Mouse (Mus musculus) neural tube, embryonic 12.5 days (tissue): ENCODE results near the gene Adora1. TPM values are rescaled to one million over a fixed set of nuclear protein-coding genes. Genes with fewer than 3 reads are reported as not detected.

Experiments used
- ATAC-seq: fragments of 200-750 bp; cut with Nextera tagmentation; 2 replicates; pipeline ENCODE4 v1.8.0; 2017; ENCODE audit warnings: low read depth, mild to moderate bottlenecking, moderate TSS enrichment, moderate library complexity; ENCODE audit not compliant: low FRiP score
- H3K27ac ChIP-seq: fragments of 300-500 bp; sonication (generic); 2 replicates; pipeline ENCODE4 v1.5.1; 2016
- H3K27me3 ChIP-seq: fragments of 300-500 bp; sonication (generic); replicated peaks from 2 replicates; pipeline ENCODE4 v1.6.1; 2016; ENCODE audit warnings: mild to moderate bottlenecking
- H3K36me3 ChIP-seq: fragments of 300-500 bp; sonication (generic); 2 replicates; pipeline ENCODE4 v1.6.1; 2016; ENCODE audit warnings: mild to moderate bottlenecking
- H3K4me1 ChIP-seq: fragments of 300-500 bp; sonication (generic); 2 replicates; pipeline ENCODE4 v1.6.1; 2016
- H3K4me2 ChIP-seq: fragments of 300-500 bp; sonication (generic); replicated peaks from 2 replicates; pipeline ENCODE4 v1.6.1; 2016; ENCODE audit warnings: mild to moderate bottlenecking
- H3K4me3 ChIP-seq: fragments of 300-500 bp; sonication (generic); 2 replicates; pipeline ENCODE4 v1.5.1; 2016
- H3K9ac ChIP-seq: fragments of 300-500 bp; sonication (generic); 2 replicates; pipeline ENCODE4 v1.6.1; 2016; ENCODE audit warnings: mild to moderate bottlenecking
- H3K9me3 ChIP-seq: fragments of 300-500 bp; sonication (generic); 2 replicates; pipeline ENCODE4 v1.6.1; 2016; ENCODE audit warnings: mild to moderate bottlenecking
- WGBS: fragments of 180-500 bp; shearing (Covaris S2); methylation state at CpG from one replicate; pipeline ENCODE4 v1.1.7; 2016; 5-methylcytosine and 5-hydroxymethylcytosine counted together
- polyA plus RNA-seq: library from polyadenylated mRNA; unstranded; fragments of >200 nt; fragmentation: Nextera tagmentation; extraction: Ambion mirVana; gene quantifications from 2 replicates; pipeline ENCODE4 v1.2.1, GENCODE M21; 2016

Gene Adora1
- polyA plus RNA-seq, 1 experiment from 2014 or later, result 5.5 TPM

DNA sequence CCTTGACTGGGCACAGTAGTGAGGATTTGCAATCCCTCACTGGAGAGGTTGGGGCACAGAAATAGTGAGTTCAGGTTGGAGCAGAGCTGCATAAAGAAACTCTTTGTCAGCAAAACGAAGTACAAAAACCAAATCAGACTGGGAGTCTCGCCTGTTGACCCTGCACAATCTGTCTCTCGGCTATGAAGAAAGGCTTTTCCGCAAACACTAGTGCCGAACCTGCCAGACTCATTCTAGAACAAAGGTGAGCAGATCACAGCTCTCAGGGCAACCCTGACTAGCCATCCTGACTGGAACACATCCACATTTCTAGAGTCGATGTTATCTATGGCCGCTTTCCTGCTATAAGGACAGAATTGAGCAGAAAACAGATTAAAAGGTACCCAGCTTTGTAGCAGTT is 62.1 kb downstream of the Adora1 start:
- ATAC-seq, result no peak
- Histone ChIP-seq H3K27me3 (no peaks in the 10 kb centered on the region), H3K4me3 (no peak overlapping the region), H3K9ac (no peak overlapping the region), H3K4me2 (no peak overlapping the region), H3K36me3 (no peaks in the 10 kb centered on the region), H3K4me1 (no peaks in the 10 kb centered on the region), H3K9me3 (no peaks in the 10 kb centered on the region), H3K27ac (no peak overlapping the region)
- WGBS, result 74% methylated on average over 7 of the region's 7 CpGs

DNA sequence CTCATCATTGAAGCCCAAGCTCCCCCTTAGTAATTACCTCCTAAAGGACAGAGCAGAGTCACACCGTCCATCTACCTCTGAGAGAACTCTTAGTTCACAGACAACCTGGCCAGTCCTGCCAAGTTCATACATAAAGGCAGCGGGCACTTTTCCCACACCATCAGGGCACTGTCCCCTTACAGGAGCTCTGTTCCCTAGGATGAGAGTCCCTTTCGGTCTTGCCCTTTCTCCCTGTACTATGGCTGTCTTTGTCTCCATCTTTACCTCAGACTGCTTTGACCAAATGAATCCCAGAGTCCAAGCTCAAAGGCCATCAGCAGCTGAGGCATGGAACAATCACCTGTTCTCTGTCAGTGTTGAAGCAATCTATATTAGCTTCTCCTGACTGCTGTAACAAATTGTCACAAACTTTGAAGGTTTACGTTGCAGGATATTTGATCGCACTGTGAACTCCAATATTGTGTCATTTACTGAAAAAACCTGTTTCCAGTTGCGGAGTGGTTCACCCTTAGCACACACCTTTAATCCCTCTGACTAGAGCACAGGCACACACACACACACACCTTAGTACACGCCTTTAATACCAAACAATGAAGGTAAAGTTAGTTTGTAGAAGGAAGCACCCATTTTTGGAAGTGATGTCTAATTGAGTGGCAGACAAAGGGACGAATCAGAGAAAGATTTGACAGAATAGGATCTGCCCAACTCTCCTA is 66.1 kb downstream of the Adora1 start:
- Histone ChIP-seq H3K9me3 (no peaks in the 10 kb centered on the region), H3K9ac (no peak overlapping the region), H3K4me2 (no peak overlapping the region), H3K4me1 (no peaks in the 10 kb centered on the region), H3K4me3 (no peak overlapping the region), H3K36me3 (no peaks in the 10 kb centered on the region), H3K27me3 (no peaks in the 10 kb centered on the region), H3K27ac (no peak overlapping the region)
- ATAC-seq, result no peak
- WGBS, result 91% methylated on average over 8 of the region's 8 CpGs

DNA sequence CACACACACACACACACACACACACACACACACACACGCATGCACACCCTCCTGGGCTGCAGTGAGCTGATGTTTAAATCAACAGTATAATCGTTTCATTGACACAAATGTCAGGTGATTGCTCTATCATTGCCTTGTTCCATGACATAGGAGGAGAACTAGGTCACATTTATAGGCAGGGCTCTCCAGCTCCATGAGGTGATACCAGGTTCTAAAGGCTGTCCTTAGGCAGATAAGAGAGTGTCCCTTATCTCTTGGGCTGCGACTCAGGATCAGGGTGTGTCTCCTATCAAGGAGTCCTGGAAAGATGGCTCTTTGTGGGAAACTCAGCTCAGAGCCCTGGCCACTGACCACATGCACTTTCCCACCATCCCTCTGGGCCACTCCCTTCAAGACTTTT is 66.7 kb downstream of the Adora1 start:
- no peak overlapping the region for H3K27ac ChIP-seq
- H3K4me2 ChIP-seq, result no peak overlapping the region
- ATAC-seq, result no peak
- no peak overlapping the region for H3K4me3 ChIP-seq
- H3K36me3 ChIP-seq, result no peaks in the 10 kb centered on the region
- no peaks in the 10 kb centered on the region for H3K27me3 ChIP-seq
- no peak overlapping the region for H3K9ac ChIP-seq
- 87% methylated on average over 3 of the region's 3 CpGs for WGBS
- H3K9me3 ChIP-seq, result no peaks in the 10 kb centered on the region
- no peaks in the 10 kb centered on the region for H3K4me1 ChIP-seq

DNA sequence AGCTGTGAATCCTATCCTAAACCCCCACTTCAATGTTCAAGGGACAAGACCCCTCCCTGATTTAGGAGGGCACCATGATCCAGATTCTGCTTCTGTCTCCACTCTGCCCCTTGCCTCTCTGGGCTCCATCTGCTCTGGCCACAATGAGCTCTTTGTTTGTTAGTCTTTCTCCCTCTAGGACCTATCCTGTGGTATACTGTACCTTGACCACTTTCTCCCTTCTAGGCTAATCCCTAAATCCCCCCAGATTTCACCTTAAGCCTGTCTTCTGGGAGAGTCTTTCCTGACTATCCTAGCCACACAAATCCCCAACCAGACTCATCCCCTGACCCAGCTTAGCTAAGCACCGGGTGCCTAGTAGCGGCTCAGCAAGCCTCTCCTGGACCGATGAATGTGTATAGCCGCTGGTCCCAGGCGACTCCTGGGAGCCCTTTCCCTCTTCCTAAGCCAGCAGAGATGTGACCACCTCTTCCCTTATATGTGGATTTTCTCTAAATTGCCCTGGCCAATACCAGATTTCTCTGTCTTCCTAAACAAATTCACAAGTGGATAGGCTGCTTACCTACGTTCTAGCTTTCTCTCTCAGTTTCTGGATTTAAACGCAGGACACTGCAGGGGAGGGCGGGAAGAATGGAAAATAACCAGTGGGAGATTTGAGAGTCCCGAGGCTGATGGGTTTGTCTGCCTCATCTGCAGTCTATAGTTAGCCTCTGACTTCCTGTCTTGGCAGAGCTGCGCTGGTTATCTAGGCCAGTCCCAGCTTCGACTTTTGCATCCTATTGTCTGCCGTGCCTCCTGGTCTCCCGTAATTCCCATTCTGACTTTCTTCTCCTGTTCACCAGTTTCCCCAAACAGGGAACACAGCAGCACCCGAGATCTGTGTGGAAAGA is 67.6 kb downstream of the Adora1 start:
- ATAC-seq, result no peak
- no peaks in the 10 kb centered on the region for H3K36me3 ChIP-seq

DNA sequence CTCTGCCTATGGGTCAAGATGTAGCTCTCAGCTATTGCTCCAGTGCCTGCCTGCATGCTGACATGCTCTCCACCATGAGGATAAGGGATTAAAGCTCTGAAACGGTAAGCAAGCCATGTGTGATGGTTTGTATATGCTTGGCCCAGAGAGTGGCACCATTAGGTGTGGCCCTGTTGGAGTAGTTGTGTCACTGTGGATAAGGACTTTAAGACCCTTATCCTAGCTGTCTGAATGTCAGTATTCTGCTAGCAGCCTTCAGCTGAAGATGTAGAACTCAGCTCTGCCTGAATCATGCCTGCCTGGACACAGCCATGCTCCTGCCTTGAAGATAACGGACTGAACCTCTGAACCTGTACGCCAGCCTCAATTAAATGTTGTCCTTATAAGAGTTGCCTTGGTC is 68.7 kb downstream of the Adora1 start:
- no peaks in the 10 kb centered on the region for H3K4me1 ChIP-seq
- H3K27ac ChIP-seq, result no peak overlapping the region
- H3K27me3 ChIP-seq, result no peaks in the 10 kb centered on the region
- H3K9ac ChIP-seq, result no peak overlapping the region
- no peaks in the 10 kb centered on the region for H3K36me3 ChIP-seq
- no peak overlapping the region for H3K4me3 ChIP-seq
- WGBS, result 94% methylated on average over 3 of the region's 3 CpGs
- H3K4me2 ChIP-seq, result no peak overlapping the region
- no peaks in the 10 kb centered on the region for H3K9me3 ChIP-seq
- no peak for ATAC-seq

More for the DNA sequence above, 67.6 kb downstream of the Adora1 start:
- Histone ChIP-seq H3K27ac (no peak overlapping the region), H3K9ac (no peak overlapping the region), H3K4me1 (no peaks in the 10 kb centered on the region), H3K27me3 (no peaks in the 10 kb centered on the region), H3K9me3 (no peaks in the 10 kb centered on the region), H3K4me3 (no peak overlapping the region), H3K4me2 (no peak overlapping the region)
- 71% methylated on average over 14 of the region's 14 CpGs for WGBS

DNA sequence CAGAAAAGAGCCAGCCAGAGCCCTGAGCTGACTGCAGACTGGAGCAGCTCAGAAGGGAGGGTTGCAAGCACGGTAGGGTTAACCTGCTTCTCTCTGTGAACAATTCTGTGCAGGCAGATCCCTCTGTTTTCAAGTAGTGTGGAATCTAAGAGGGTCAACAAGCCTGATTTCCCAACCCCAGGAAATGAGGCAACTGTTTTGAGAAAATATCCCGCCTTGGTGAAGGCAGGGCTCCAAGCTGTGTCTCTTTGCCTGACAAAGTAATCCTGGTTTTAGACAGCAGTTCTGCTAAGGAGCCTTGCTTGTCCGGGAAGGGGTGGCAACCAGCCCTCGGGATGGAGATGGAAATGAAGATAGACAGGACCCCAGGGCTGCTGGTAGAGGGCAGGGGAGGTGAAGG is 70.8 kb downstream of the Adora1 start:
- 73% methylated on average over 4 of the region's 4 CpGs for WGBS
- H3K36me3 ChIP-seq, result no peaks in the 10 kb centered on the region
- no peak overlapping the region for H3K4me2 ChIP-seq
- no peaks in the 10 kb centered on the region for H3K27me3 ChIP-seq
- H3K27ac ChIP-seq, result no peak overlapping the region
- no peak for ATAC-seq
- no peak overlapping the region for H3K4me3 ChIP-seq
- no peaks in the 10 kb centered on the region for H3K4me1 ChIP-seq
- no peaks in the 10 kb centered on the region for H3K9me3 ChIP-seq
- H3K9ac ChIP-seq, result no peak overlapping the region

DNA sequence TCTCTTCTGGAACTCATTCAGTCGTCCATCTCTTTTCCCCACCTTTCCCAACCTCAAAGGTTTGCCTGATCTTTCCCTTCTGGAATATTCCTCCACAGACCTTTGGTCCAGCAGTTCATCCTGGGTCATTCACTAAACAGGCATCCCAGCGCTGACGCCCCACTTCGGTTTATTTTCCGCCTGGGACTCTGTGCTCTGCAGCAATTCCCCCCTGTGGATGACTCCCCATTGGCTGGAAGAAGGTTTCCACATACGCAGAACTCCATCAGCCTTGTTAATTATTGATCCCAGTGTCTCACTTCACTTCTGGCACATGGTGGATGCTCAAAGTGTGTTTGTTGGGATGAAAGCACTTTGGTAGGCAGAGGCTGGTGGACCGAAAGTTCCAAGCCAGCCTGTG is 71.8 kb downstream of the Adora1 start:
- Histone ChIP-seq H3K4me1 (no peaks in the 10 kb centered on the region), H3K9me3 (no peaks in the 10 kb centered on the region), H3K4me3 (no peak overlapping the region), H3K4me2 (no peak overlapping the region), H3K9ac (no peak overlapping the region), H3K36me3 (no peaks in the 10 kb centered on the region), H3K27ac (no peak overlapping the region), H3K27me3 (no peaks in the 10 kb centered on the region)
- 88% methylated on average over 7 of the region's 7 CpGs for WGBS
- ATAC-seq, result no peak

DNA sequence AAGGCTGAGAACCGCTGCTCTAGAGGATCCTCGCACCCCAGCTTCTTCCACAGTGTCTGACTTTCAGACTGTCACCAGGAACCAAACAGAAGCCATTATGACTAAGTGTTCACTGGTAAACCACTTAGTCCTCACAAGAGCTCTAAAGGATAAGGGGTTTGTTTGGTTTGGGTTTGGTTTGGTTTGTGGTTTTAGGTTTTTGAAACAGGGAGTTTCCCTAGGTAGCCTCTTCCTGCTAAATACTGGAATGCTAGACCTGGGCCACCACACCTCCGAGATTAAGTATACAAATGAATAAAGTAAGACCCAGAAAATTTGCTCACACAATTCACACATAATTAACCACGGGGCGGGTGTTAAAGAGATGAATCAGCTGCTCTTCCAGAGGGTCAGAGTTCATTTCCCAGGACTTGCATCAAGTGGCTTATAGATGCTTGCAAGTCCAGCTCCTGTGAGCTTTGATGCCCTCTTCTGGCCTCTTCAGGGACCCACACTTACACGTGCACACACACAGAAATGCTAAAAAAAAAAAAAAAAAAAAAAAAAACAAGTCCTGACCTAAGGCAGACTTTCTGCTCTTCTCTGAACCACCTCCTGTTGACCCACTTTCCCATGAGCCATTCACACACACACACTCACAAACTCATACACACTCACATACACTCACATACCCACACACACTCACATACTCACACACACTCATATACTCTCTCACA is 72.6 kb downstream of the Adora1 start:
- Histone ChIP-seq H3K4me2 (no peak overlapping the region), H3K36me3 (no peaks in the 10 kb centered on the region), H3K4me3 (no peak overlapping the region), H3K4me1 (no peaks in the 10 kb centered on the region), H3K27ac (no peak overlapping the region), H3K27me3 (no peaks in the 10 kb centered on the region), H3K9ac (no peak overlapping the region), H3K9me3 (no peaks in the 10 kb centered on the region)
- 86% methylated on average over 6 of the region's 6 CpGs for WGBS
- ATAC-seq, result no peak

DNA sequence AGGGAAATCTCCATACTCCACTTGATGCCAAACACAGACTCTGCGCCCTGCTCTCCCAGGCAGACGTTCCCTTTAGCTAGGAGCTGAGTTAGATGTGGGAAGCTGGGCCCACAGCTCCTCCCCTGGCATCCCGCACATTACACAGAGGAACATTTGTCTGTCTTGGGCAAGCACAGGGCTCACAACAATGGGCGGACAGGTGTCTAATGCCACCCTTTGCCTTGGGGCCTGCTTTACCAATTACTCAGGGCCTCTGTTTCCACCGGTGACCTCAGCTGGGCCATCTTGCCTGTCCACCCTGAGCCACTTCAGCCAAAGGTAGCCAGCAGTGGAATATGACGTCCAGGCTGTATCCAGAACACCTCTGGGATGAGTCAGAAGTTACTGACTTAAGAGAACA is 73.8 kb downstream of the Adora1 start:
- H3K36me3 ChIP-seq, result no peaks in the 10 kb centered on the region
- 82% methylated on average over 6 of the region's 6 CpGs for WGBS
- no peaks in the 10 kb centered on the region for H3K27me3 ChIP-seq
- no peak for ATAC-seq
- H3K4me1 ChIP-seq, result no peaks in the 10 kb centered on the region
- no peak overlapping the region for H3K9ac ChIP-seq
- no peak overlapping the region for H3K4me2 ChIP-seq
- H3K9me3 ChIP-seq, result no peaks in the 10 kb centered on the region
- H3K4me3 ChIP-seq, result no peak overlapping the region
- H3K27ac ChIP-seq, result no peak overlapping the region

DNA sequence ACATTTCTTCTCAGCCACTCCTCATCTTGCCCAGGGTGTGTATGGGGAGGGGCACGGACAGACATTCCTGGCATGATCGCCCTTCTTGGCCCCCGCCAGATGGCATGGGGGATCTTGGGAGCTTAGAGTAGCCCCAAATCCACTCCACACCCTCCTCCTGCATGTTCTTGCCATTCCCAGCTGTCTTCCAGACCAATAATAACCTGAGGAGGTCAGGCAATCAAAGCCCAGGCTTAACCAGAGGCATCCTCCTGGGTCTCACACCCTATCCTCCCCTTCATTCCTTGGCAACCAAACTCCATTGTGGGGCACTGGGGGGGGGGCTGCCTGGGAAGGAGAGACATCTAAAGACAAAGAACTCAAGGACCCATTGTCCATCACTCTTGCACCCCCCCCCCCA is 74.8 kb downstream of the Adora1 start:
- H3K36me3 ChIP-seq, result no peaks in the 10 kb centered on the region
- H3K9me3 ChIP-seq, result no peaks in the 10 kb centered on the region
- H3K27me3 ChIP-seq, result no peaks in the 10 kb centered on the region
- no peak overlapping the region for H3K4me3 ChIP-seq
- no peak overlapping the region for H3K4me2 ChIP-seq
- H3K4me1 ChIP-seq, result no peaks in the 10 kb centered on the region
- ATAC-seq, result no peak
- H3K9ac ChIP-seq, result no peak overlapping the region
- WGBS, result 93% methylated on average over 3 of the region's 3 CpGs
- H3K27ac ChIP-seq, result no peak overlapping the region

DNA sequence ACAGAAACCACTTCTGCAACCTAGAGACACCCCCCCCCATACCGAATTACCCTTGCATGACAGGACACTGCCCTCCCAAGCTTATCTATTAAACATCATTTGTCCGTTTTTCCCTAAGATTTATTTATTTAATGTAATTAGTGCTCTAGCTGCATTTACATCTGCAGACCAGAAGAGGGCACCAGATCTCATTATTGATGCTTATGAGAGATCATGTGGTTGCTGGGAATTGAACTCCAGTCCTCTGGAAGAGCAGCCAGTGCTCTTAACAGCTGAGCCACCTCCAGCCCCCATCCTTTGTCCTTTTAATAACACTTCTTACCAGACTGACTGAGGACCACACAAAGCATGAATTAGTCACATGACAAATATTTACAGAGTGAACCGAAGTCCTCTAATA is 80.6 kb downstream of the Adora1 start:
- Histone ChIP-seq H3K36me3 (no peaks in the 10 kb centered on the region), H3K27me3 (no peaks in the 10 kb centered on the region), H3K9me3 (no peaks in the 10 kb centered on the region; the same call in 1 of the 2 replicates), H3K9ac (no peak overlapping the region), H3K4me1 (no peaks in the 10 kb centered on the region), H3K4me2 (no peak overlapping the region), H3K4me3 (no peak overlapping the region), H3K27ac (no peak overlapping the region)
- no peak for ATAC-seq
- 57% methylated on average over 3 of the region's 3 CpGs for WGBS

DNA sequence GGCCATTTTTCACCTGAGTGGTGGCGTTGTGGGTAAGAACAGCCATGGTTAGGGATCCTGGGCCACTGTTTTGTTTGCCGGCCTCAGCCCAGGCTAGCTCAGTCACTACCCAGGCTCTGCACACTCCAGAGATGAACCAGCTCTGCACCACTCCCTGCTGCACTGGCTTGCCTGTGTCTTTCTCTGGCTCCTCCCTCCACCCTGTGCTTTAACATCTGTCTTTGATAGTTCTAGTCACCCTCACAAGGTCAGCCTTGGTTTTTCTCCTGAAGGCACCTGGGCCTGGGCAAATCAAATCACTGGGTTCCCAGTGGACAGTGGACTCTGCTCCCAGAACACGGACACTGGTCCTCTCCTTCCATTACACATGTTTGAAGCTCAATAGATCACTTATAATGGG is 81.1 kb downstream of the Adora1 start:
- Histone ChIP-seq H3K9ac (no peak overlapping the region), H3K4me1 (no peaks in the 10 kb centered on the region), H3K36me3 (no peaks in the 10 kb centered on the region), H3K27me3 (no peaks in the 10 kb centered on the region), H3K4me2 (no peak overlapping the region), H3K9me3 (no peaks in the 10 kb centered on the region; the same call in 1 of the 2 replicates), H3K27ac (no peak overlapping the region), H3K4me3 (no peak overlapping the region)
- 89% methylated on average over 3 of the region's 3 CpGs for WGBS
- ATAC-seq, result no peak
